Mouse (Mus musculus) olfactory bulb, adult 2 months (tissue): ENCODE data around the gene Nek7. TPM values are rescaled to one million over a fixed set of nuclear protein-coding genes. Genes with fewer than 3 reads are reported as not detected.

Experiments used
- H3K27ac ChIP-seq: fragments of 200-500 bp; 2 replicates; pipeline ENCODE4 v1.5.1; 2012; ENCODE audit warnings: low read depth, low read length; ENCODE audit not compliant: insufficient read depth
- H3K4me1 ChIP-seq: fragments of 200-500 bp; 2 replicates; pipeline ENCODE4 v1.6.1; 2012; ENCODE audit warnings: low read length; ENCODE audit not compliant: control insufficient read depth, insufficient read depth
- H3K4me3 ChIP-seq: fragments of 200-500 bp; 2 replicates; pipeline ENCODE4 v1.5.1; 2012; ENCODE audit warnings: mild to moderate bottlenecking, low read depth, low read length, moderate library complexity; ENCODE audit not compliant: insufficient read depth
- CTCF ChIP-seq: fragments of 200-500 bp; IDR thresholded peaks from 2 replicates; pipeline ENCODE4 v1.5.1; 2012; ENCODE audit warnings: low read depth, mild to moderate bottlenecking, low read length, moderate library complexity; ENCODE audit not compliant: insufficient read depth
- POLR2A ChIP-seq: fragments of 200-500 bp; IDR thresholded peaks from 2 replicates; pipeline ENCODE4 v1.6.1; 2012; ENCODE audit warnings: mild to moderate bottlenecking, low read depth, low read length, moderate library complexity; ENCODE audit not compliant: insufficient read depth
- WGBS: fragments of 180-500 bp; shearing (Covaris S2); methylation state at CpG from one replicate; pipeline ENCODE4 v1.1.7; 2018; 5-methylcytosine and 5-hydroxymethylcytosine counted together
- polyA plus RNA-seq: library from polyadenylated mRNA; stranded (reverse); fragments of >200 nt; gene quantifications from 2 replicates; pipeline ENCODE4 v1.2.4, GENCODE M21; 2012; ENCODE audit warnings: low replicate concordance; ENCODE audit not compliant: missing spikeins, insufficient read depth, insufficient read length

The Nek7 gene
- polyA plus RNA-seq, 1 experiment: not detected

GRCm38 (mm10) chr1:138596127-138596706 is 23.7 kb downstream of the Nek7 start:
- 29% methylated on average over 4 of the region's 4 CpGs for WGBS
- TF ChIP-seq POLR2A: no peak
- no peak for TF ChIP-seq CTCF
- Histone ChIP-seq H3K4me3 (no peak overlapping the region), H3K4me1 (peaks cover 2% of the 10 kb centered on the region), H3K27ac (peak overlapping the region; percentile 31; the same call in 1 of the 2 replicates)

- TF ChIP-seq CTCF (no peak), POLR2A (no peak)
- Histone ChIP-seq H3K4me1 (peaks cover 2% of the 10 kb centered on the region), H3K27ac (peak overlapping the region; percentile 19; the same call in 1 of the 2 replicates), H3K4me3 (no peak overlapping the region)
- WGBS: 30% methylated on average over 5 of the region's 5 CpGs
These were observed 25.0 kb downstream of the Nek7 start for GRCm38 (mm10) chr1:138594910-138595309.

GRCm38 (mm10) chr1:138593922-138594321 is 26.0 kb downstream of the Nek7 start:
- H3K4me3 ChIP-seq: no peak overlapping the region
- no peak overlapping the region for H3K27ac ChIP-seq
- H3K4me1 ChIP-seq: peaks cover 2% of the 10 kb centered on the region
- no peak for TF ChIP-seq CTCF
- TF ChIP-seq POLR2A: no peak
- 99% methylated on average over 5 of the region's 5 CpGs for WGBS

- Histone ChIP-seq H3K4me1 (peaks cover 2% of the 10 kb centered on the region), H3K4me3 (no peak overlapping the region), H3K27ac (no peak overlapping the region)
- WGBS: 81% methylated on average over 4 of the region's 4 CpGs
- TF ChIP-seq POLR2A: no peak
- no peak for TF ChIP-seq CTCF
These were observed 27.5 kb downstream of the Nek7 start for GRCm38 (mm10) chr1:138592466-138592865.

DNA sequence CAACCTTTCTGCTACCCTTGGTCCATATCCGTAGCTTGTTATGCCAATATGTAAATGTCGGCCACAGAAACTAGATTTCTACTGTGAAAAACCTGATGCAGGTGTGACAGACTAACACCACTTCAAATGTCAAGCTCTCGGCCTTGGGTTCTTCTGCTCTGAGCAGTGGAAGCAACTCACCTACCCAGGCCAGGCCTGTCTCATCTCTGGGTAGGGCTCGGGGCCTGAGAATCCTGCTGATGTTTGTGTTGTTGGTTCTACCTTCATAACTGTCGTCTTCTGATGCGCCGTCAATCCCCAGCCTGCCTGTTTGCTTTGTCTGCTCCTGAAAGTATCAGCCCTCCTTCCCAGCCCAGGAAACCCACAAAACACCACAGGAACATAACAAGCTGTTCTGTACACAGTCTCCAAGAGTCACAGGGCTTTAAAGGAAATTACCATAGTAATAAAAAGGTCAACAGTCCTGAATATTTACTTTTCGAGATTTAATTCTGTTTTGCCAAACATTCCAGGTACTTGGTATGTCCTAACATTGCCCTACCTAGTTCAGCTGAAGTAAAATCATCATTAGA is 29.4 kb downstream of the Nek7 start:
- TF ChIP-seq CTCF: no peak
- TF ChIP-seq POLR2A: no peak
- no peak overlapping the region for H3K4me3 ChIP-seq
- no peak overlapping the region for H3K27ac ChIP-seq
- 94% methylated on average over 8 of the region's 8 CpGs for WGBS
- H3K4me1 ChIP-seq: no peaks in the 10 kb centered on the region

GRCm38 (mm10) chr1:138589126-138589525 is 30.8 kb downstream of the Nek7 start:
- no peak overlapping the region for H3K4me3 ChIP-seq
- 55% methylated on average over 3 of the region's 3 CpGs for WGBS
- H3K4me1 ChIP-seq: no peaks in the 10 kb centered on the region
- no peak overlapping the region for H3K27ac ChIP-seq
- no peak for TF ChIP-seq CTCF
- TF ChIP-seq POLR2A: no peak

DNA sequence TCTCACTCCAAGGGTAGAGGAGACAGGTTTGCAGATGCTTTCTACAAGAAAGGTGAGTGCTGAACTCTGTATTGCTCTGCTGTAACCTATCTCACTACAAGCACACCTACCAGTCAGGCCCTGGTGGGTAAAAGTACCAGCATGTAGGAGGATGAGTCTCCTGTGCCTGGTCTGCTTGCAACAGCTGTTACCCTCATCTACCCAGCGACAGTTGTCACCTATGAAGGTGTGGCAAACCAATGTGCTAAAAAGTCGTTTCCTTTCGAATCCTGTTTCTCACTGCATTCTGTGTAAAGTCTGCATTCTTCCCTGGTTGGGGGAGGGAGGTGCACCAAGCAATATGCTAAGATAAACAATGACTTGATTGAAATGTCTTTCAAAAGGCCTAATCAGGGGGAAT is 32.1 kb downstream of the Nek7 start:
- Histone ChIP-seq H3K4me1 (no peaks in the 10 kb centered on the region), H3K4me3 (no peak overlapping the region), H3K27ac (no peak overlapping the region)
- WGBS: 57% methylated on average over 3 of the region's 3 CpGs
- TF ChIP-seq POLR2A (no peak), CTCF (no peak)

GRCm38 (mm10) chr1:138586891-138587290 is 33.0 kb downstream of the Nek7 start:
- WGBS: 97% methylated on average over 2 of the region's 2 CpGs
- Histone ChIP-seq H3K27ac (no peak overlapping the region), H3K4me1 (no peaks in the 10 kb centered on the region), H3K4me3 (no peak overlapping the region)
- TF ChIP-seq POLR2A (no peak), CTCF (no peak)

DNA sequence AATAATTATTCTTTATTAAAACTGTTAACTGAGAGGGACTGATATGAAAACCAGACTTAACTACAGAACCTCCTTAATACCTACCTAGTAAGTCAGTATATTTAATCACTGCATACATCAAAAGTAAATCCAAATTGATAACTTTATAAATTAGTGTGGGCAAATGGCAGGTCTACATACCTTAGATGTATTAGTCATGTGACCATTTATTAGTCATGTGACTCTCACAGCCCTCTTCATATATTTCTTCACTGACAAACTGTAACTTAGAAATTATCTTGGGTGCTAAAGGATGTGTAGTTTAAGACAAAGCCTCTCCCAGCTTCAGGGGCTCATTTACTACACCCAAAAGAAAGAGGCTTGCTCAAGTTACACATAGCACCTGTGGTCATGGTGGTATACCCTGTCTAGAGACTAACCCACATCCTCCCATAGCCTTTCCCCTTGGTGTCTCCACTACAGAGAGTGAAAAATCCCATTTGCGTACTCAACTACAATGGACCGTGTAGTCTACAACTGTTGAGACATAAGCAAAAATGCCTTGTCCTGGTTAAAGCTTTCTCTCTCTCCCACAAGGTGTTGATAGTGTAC is 35.4 kb downstream of the Nek7 start:
- no peaks in the 10 kb centered on the region for H3K4me1 ChIP-seq
- no peak overlapping the region for H3K27ac ChIP-seq
- H3K4me3 ChIP-seq: no peak overlapping the region
- 97% methylated on average over 2 of the region's 2 CpGs for WGBS
- no peak for TF ChIP-seq POLR2A
- TF ChIP-seq CTCF: no peak
